Mouse (Mus musculus): ENCODE results near the gene Olfr164. TPM values are rescaled to one million over a fixed set of nuclear protein-coding genes. Genes with fewer than 3 reads are reported as not detected.

Olfr164 gene
- polyA plus RNA-seq (2015; fragmentation: Nextera tagmentation; extraction: Ambion mirVana), result not detected in 2 replicates

- H3K4me1 ChIP-seq, result no peaks in the 10 kb centered on the region
- no peaks in the 10 kb centered on the region for H3K27me3 ChIP-seq (replicated peaks)
- H3K9ac ChIP-seq (replicated peaks), result no peak within 1 kb of the TSS
- ATAC-seq (ENCODE audit: low FRiP score), result no peak
- no peak within 1 kb of the TSS for H3K27ac ChIP-seq (replicated peaks)
- 46% methylated on average over 1 of the region's 1 CpGs for WGBS
- no peaks in the 10 kb centered on the region for H3K9me3 ChIP-seq (replicated peaks)
- H3K36me3 ChIP-seq, result no peaks in the 10 kb centered on the region
- H3K4me2 ChIP-seq, result no peak within 1 kb of the TSS
- H3K4me3 ChIP-seq (replicated peaks), result no peak within 1 kb of the TSS
Measured at GRCm38 (mm10) chr16:19313964-19314363, at the start of gene Olfr164. Olfr164 (minus strand) TSS chr16:19314064.

GRCm38 (mm10) chr16:19349111-19349510 lies 35.2 kb upstream of the Olfr164 start:
- no peaks in the 10 kb centered on the region for H3K9me3 ChIP-seq (replicated peaks)
- WGBS, result 92% methylated on average over 6 of the region's 6 CpGs
- no peak for ATAC-seq (ENCODE audit: low FRiP score)
- H3K9ac ChIP-seq (replicated peaks), result no peak overlapping the region
- no peaks in the 10 kb centered on the region for H3K36me3 ChIP-seq
- no peak overlapping the region for H3K4me3 ChIP-seq (replicated peaks)
- no peaks in the 10 kb centered on the region for H3K4me1 ChIP-seq
- H3K4me2 ChIP-seq, result no peak overlapping the region
- H3K27ac ChIP-seq (replicated peaks), result no peak overlapping the region
- H3K27me3 ChIP-seq (replicated peaks), result no peaks in the 10 kb centered on the region

GRCm38 (mm10) chr16:19263235-19263634 lies 50.6 kb downstream of the Olfr164 start:
- H3K4me2 ChIP-seq, result no peak overlapping the region
- no peak overlapping the region for H3K9ac ChIP-seq (replicated peaks)
- H3K27ac ChIP-seq (replicated peaks), result no peak overlapping the region
- no peaks in the 10 kb centered on the region for H3K27me3 ChIP-seq (replicated peaks)
- no peaks in the 10 kb centered on the region for H3K4me1 ChIP-seq
- H3K9me3 ChIP-seq (replicated peaks), result no peaks in the 10 kb centered on the region
- no peaks in the 10 kb centered on the region for H3K36me3 ChIP-seq
- ATAC-seq (ENCODE audit: low FRiP score), result no peak
- 18% methylated on average over 1 of the region's 1 CpGs for WGBS
- H3K4me3 ChIP-seq (replicated peaks), result no peak overlapping the region

GRCm38 (mm10) chr16:19260780-19261179 lies 53.1 kb downstream of the Olfr164 start:
- no peak overlapping the region for H3K9ac ChIP-seq (replicated peaks)
- H3K4me1 ChIP-seq, result no peaks in the 10 kb centered on the region
- no peak overlapping the region for H3K4me2 ChIP-seq
- 81% methylated on average over 1 of the region's 1 CpGs for WGBS
- H3K4me3 ChIP-seq (replicated peaks), result no peak overlapping the region
- no peaks in the 10 kb centered on the region for H3K27me3 ChIP-seq (replicated peaks)
- H3K27ac ChIP-seq (replicated peaks), result no peak overlapping the region
- ATAC-seq (ENCODE audit: low FRiP score), result no peak
- H3K9me3 ChIP-seq (replicated peaks), result no peaks in the 10 kb centered on the region
- no peaks in the 10 kb centered on the region for H3K36me3 ChIP-seq

- H3K36me3 ChIP-seq, result no peaks in the 10 kb centered on the region
- H3K9ac ChIP-seq (replicated peaks), result no peak overlapping the region
- no peaks in the 10 kb centered on the region for H3K9me3 ChIP-seq (replicated peaks)
- H3K4me3 ChIP-seq (replicated peaks), result no peak overlapping the region
- H3K27ac ChIP-seq (replicated peaks), result no peak overlapping the region
- no peaks in the 10 kb centered on the region for H3K27me3 ChIP-seq (replicated peaks)
- no peak for ATAC-seq (ENCODE audit: low FRiP score)
- WGBS, result 82% methylated on average over 1 of the region's 1 CpGs
- no peaks in the 10 kb centered on the region for H3K4me1 ChIP-seq
- H3K4me2 ChIP-seq, result no peak overlapping the region
Measured at GRCm38 (mm10) chr16:19245835-19246234, 68.0 kb downstream of the Olfr164 start.

- no peaks in the 10 kb centered on the region for H3K27me3 ChIP-seq (replicated peaks)
- ATAC-seq (ENCODE audit: low FRiP score), result no peak
- H3K36me3 ChIP-seq, result no peaks in the 10 kb centered on the region
- H3K9ac ChIP-seq (replicated peaks), result no peak overlapping the region
- no peaks in the 10 kb centered on the region for H3K4me1 ChIP-seq
- no peak overlapping the region for H3K4me2 ChIP-seq
- H3K9me3 ChIP-seq (replicated peaks), result no peaks in the 10 kb centered on the region
- H3K27ac ChIP-seq (replicated peaks), result no peak overlapping the region
- H3K4me3 ChIP-seq (replicated peaks), result no peak overlapping the region
Measured at GRCm38 (mm10) chr16:19241539-19242025, 72.3 kb downstream of the Olfr164 start.

- Histone ChIP-seq H3K4me2 (no peak overlapping the region), H3K4me3 (replicated peaks) (no peak overlapping the region), H3K9me3 (replicated peaks) (no peaks in the 10 kb centered on the region), H3K27ac (replicated peaks) (no peak overlapping the region), H3K9ac (replicated peaks) (no peak overlapping the region), H3K27me3 (replicated peaks) (no peaks in the 10 kb centered on the region), H3K36me3 (no peaks in the 10 kb centered on the region), H3K4me1 (no peaks in the 10 kb centered on the region)
- 88% methylated on average over 6 of the region's 6 CpGs for WGBS
- no peak for ATAC-seq (ENCODE audit: low FRiP score)
Measured at GRCm38 (mm10) chr16:19240792-19241538, 72.9 kb downstream of the Olfr164 start.

GRCm38 (mm10) chr16:19236719-19237118 lies 77.1 kb downstream of the Olfr164 start:
- Histone ChIP-seq H3K4me2 (no peak overlapping the region), H3K9ac (replicated peaks) (no peak overlapping the region), H3K9me3 (replicated peaks) (no peaks in the 10 kb centered on the region), H3K4me1 (no peaks in the 10 kb centered on the region), H3K27ac (replicated peaks) (no peak overlapping the region), H3K27me3 (replicated peaks) (no peaks in the 10 kb centered on the region), H3K4me3 (replicated peaks) (no peak overlapping the region), H3K36me3 (no peaks in the 10 kb centered on the region)
- WGBS, result 95% methylated on average over 4 of the region's 4 CpGs
- no peak for ATAC-seq (ENCODE audit: low FRiP score)

Small RNA genes lying within 50 kb of the gene (microRNA-seq; reads per million reads assigned to microRNA genes)
- not detected for gene Gm23612

Other genes with a start within 250 kb of the Olfr164 start
- gene Olfr165, start 109.1 kb upstream of the Olfr164 start, polyA plus RNA-seq (2015; fragmentation: Nextera tagmentation; extraction: Ambion mirVana), result not detected in 2 replicates
- not detected in 2 replicates for gene Olfr166, start 169.6 kb upstream of the Olfr164 start, polyA plus RNA-seq (2015; fragmentation: Nextera tagmentation; extraction: Ambion mirVana)
- gene Olfr167, start 208.2 kb upstream of the Olfr164 start, polyA plus RNA-seq (2015; fragmentation: Nextera tagmentation; extraction: Ambion mirVana), result not detected in 2 replicates
- not detected in 2 replicates for gene Olfr168, start 221.5 kb upstream of the Olfr164 start, polyA plus RNA-seq (2015; fragmentation: Nextera tagmentation; extraction: Ambion mirVana)

Measured in neural tube, embryonic 15.5 days (tissue).